Mouse (Mus musculus): Measurements from ENCODE around the gene Galnt16.

Gene Galnt16

DNA sequence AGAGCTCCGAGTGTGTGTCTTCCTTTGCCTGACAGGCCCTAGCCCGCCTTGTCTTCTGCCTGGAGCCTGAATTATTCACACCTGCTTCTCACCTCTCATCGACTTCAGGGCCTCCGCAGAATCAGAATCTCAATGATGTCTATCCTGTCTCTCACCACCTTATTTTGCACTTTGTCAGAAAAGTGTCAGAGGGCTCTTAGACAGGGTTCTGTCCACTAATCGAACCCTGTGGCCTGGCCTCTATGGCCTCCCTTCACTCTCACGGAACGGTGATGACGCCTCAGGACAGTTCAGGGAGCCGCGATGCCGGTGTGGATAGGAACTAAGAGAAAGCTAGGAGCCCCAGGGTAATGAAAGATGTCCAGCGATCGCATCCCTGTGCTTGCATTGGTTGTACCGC is at the start of gene Galnt16:
Gene Galnt16, plus strand, starts transcription at position 301 of the 400 bp plus-strand sequence.
- no peak for DNase-seq

DNA sequence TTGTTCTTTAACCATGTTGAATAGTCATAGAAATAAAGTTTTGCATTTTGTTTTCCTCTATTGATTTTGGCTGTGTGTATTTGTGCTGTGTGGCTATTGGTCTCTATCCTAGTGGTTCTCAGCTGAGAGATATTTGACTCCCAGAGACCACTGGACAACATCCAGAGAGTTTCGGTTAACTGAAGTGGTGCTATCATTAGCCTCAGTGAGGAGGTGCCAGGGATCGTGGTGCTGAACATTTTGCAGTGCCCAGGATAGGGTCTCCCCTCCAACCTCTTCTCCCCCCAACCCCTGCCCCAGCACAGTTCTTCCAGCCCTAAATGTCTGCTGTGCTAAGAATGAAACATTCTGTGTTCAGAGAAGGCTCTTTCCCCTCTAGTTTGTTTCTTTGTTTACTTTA is 47.9 kb upstream of the Galnt16 start:
- DNase-seq = no peak

GRCm38 (mm10) chr12:80471926-80472325 is 46.2 kb upstream of the Galnt16 start:
- no peak for DNase-seq

DNA sequence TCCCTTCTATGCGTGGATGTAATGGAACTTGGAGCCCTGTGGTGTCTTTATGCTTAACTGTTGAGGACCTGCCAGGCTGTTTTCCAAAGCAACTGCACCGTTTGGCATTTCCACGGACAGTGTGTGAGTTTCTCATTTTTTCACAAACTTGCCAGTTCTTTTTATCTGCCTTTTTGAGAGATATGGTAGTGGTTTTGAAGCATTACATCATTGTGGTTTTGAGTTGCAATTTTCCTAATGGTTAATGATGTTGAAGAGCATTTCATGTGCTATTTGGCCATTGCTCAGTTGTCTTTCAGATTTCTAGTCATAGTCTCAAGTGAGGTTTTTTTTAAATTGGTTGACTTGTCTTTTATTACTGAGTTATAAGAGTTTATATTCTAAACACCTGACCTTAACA is 44.3 kb upstream of the Galnt16 start:
- DNase-seq = no peak

DNA sequence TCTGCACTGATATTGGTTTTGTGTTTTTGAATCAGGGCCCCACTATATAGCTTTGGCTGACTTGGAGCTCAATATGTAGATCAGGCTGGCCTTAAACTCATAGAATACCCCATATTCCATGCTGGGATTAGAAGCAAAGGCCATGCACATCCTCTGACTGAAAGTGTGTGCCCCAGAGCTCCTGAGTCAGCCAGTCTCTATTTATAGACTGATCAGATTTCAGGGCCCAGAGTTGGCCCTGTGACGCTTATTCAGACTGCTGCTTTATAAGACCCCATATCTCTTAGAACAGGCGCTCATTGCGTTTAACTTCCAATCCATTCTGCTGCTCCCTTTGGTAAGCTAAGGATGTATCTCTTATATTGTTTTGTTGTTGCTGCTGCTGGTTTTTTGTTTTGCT is 38.1 kb upstream of the Galnt16 start:
- DNase-seq = no peak

DNA sequence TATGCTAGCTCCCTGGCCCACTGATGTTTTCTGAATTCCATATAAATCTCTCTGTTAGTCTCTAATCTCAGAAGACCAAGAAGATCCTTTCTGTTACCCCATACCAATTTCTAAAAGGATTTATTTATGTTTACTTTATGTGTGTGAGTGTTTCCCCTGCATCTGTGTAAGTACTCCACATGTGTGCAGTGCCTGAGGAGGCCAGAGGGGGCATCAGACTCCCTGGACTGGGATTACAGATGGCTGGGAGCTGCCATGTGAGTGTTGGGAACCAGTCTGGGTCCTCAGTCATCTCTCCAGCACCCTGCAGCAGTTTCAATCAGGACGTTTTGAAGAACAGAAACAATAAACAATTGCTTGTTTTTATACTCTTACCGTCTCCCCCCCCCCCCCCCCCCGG is 34.7 kb upstream of the Galnt16 start:
- DNase-seq = no peak

DNA sequence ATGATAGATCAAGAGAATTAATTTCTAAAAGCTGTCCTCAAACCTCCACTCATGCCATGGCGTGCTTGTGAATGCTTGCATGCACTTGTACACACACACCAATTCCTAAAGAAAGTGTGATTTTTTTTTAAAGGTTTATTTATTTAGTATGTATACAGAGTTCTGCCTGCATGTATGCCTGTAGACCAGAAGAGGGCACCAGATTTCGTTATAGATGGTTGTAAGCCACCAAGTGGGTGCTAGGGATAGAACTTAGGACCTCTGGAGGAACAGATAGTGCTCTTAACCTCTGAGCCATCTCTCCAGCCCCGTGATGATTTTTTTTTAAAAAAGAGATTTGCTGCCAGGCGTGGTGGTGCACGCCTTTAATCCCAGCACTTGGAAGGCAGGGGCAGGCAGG is 24.8 kb upstream of the Galnt16 start:
- no peak for DNase-seq

GRCm38 (mm10) chr12:80495691-80496090 is 22.4 kb upstream of the Galnt16 start:
- no peak for DNase-seq

- DNase-seq = no peak
Measured at GRCm38 (mm10) chr12:80498356-80498755, 19.7 kb upstream of the Galnt16 start.

- no peak for DNase-seq
Measured at GRCm38 (mm10) chr12:80500506-80500905, 17.6 kb upstream of the Galnt16 start.

DNA sequence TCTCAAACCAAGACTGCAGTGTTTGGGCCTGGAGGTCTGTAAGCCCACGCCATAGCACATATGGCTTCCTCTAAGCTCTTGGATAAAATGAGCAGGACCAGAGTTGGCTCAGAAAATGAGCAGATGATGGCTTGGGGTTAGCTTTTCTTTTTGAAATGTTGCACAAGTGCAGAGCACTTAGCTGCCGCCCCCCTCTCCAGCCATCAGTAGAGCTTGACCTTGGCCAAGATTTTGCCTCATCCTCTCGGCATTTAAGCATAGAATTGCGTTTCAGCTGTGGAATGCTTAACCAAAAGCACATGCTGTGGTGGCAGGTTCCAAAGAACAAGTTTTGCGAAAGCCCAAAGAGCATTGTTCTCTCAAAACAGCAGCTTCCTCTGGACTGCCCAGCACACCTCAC is 13.4 kb upstream of the Galnt16 start:
- no peak for DNase-seq

GRCm38 (mm10) chr12:80507041-80507745 is 10.9 kb upstream of the Galnt16 start:
- no peak for DNase-seq

DNA sequence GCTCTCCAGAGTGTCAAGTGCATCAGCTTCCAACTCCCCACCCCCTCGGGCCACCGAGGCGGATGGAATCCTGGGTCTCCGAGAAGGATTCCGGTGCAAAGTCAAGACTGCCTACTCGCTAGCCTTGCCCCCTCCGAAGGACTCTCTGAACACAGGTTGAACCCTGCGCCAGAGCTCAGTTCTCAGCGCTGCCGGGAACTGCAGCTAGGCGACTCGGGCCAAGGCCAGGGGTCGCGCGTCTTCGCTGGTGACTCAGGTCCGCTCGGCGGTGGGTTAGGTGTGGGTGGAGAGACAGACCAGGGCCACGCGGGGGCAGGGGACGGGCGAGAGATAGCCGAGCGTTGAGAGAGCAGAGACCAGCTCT is 298 bp downstream of the Galnt16 start:
- no peak for DNase-seq

GRCm38 (mm10) chr12:80518757-80519620 is 912 bp downstream of the Galnt16 start:
- peak; percentile 63 for DNase-seq

GRCm38 (mm10) chr12:80519621-80520332 is 1.7 kb downstream of the Galnt16 start:
- DNase-seq = peak; percentile 72

DNA sequence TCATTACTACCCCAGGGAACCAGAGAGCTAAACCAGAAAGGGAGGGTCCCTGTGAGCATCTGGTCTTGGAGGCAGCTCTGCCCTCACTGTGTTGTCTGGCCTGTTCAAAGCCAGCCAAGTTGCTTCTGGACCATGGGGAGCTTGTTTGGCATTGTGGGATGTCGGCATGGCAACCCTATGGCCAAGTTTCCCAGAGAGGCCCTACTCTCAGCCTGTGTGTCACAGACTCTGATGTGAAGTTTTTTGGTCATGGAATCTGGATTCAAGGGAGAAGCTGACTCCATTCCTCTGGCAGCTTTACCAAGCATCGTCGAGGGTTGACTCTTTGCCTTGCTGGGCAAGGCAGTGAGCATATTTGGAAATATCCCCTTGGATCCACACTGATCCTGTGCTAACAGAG is 3.9 kb downstream of the Galnt16 start:
- DNase-seq = no peak

DNA sequence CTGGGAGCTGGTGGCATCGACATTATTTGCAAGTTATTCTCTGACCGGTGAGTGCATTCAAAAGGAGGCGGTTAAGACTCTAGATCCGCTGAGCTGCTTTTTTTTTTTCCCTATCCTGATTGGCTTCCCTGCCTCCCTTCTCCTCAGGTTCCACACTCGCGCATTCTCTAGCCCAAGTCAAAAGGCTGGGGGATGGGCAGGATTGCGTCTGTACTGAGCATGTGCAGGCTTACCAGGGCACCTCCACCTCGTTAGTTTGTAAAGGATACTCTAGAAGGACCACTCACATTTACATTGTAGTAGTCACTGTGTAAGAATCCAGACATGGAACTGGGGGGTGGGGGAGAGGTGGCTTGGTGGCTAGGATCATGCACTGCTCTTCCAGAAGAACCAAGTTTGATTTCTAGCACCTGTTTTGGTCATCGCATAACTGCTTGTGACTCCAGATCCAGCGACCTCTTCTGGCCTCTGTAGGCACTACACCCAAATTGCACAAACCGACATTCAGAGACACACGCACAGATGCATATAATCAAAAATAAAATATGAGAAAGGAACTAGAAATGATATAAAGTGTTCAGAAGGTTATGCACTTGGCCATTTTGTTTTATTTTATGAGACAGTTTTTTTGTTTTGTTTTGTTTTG is 6.3 kb downstream of the Galnt16 start:
- no peak for DNase-seq

GRCm38 (mm10) chr12:80525513-80525912 is 7.4 kb downstream of the Galnt16 start:
- DNase-seq = peak; percentile 46

- no peak for DNase-seq
Measured at GRCm38 (mm10) chr12:80526511-80526910, 8.4 kb downstream of the Galnt16 start.

DNA sequence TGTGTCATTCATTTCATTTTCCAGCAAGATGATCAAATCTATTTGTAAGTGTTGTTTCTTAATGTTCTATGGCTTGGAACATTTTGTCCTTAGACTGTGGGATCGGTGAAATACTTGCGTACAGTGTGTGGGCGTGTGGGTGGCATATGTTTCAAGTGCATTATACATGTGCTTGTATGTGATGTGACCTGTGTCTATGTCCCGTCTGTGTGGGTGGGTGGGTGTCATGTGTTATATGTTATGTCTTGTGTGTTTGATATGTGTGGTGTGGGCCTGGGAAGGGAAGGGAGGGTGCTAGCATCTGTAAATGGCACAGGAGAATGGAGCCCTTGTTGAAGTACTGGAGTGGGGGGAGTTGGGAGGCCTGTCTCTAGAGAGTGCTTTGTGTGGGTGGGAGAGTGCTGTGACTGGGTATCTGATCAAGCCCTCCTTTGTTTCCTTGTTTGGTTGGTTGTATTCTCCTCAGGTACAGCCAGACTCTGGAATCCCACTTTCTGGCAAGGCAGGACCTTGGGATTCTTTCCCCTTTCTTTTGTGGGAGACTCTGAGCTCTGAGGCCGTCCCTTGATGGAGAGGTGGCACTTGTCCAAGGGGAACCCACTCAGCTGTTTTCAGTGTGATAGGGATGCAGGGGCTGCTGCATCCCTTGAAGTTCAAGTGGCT is 9.8 kb downstream of the Galnt16 start:
- peak; percentile 80 for DNase-seq

- no peak for DNase-seq
Measured at GRCm38 (mm10) chr12:80530052-80530451, 12.0 kb downstream of the Galnt16 start.

- DNase-seq = no peak
Measured at GRCm38 (mm10) chr12:80530630-80531029, 12.6 kb downstream of the Galnt16 start.

DNA sequence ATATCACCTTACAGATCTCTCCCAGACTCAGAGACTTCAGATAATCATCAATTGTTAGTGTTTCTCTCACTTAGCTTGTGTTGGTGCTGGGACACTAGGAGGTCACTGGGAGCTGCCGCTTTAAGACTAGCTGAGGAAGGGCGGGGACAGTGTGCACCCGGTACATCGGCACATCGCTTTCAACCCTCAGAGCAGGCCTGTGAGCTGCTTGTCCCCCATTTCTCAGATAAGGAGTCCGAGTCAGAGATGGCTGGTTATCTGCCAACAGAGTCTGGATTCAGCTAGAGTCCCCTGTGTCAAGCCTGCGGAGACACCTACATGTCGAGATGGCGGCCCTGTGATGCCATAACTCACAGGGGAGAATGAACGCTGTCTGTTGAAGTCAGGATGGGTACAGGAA is 13.5 kb downstream of the Galnt16 start:
- DNase-seq = no peak

Data from layer of hippocampus, adult 9-11 months (tissue).